Comparison of ENCODE assay signal across 8 mouse cellular contexts in genomic region chr6:28460534-28460933, GRCm38 (mm10). TPM values are rescaled to one million over a fixed set of nuclear protein-coding genes. Genes with fewer than 3 reads are reported as not detected.
DNase-seq lines count a peak whose midpoint lies in the region; ATAC-seq lines count a peak whose summit lies in the region.

No protein-coding gene starts in this region.

- WGBS in forebrain, embryonic 11.5 days = 8% methylated on average over 5 of the region's 5 CpGs
- 9% methylated on average over 5 of the region's 5 CpGs for WGBS in forebrain, embryonic 15.5 days
- 11% methylated on average over 5 of the region's 5 CpGs for WGBS in midbrain, embryonic 14.5 days

- intact Hi-C loops in heart, postnatal 25 days (cut with DNase I) = loop anchor here (1.0 to 10.0 kb wide), 4 partner anchors 38 to 564 kb away; partner anchors contain the start of gene Arf5
- intact Hi-C loops in left cerebral cortex, postnatal 14 days (cut with DNase I) = no loop called here

- H3K4me3 ChIP-seq in forebrain, embryonic 11.5 days (ENCODE audit: low read depth, low read length) = no peak overlapping the region
- no peak overlapping the region for H3K4me3 ChIP-seq in forebrain, embryonic 15.5 days
- H3K4me3 ChIP-seq in midbrain, embryonic 14.5 days (replicated peaks; ENCODE audit: low read depth, low read length) = no peak overlapping the region

- H3K9me3 ChIP-seq in forebrain, embryonic 11.5 days (ENCODE audit: control insufficient read depth, low read length) = no peaks in the 10 kb centered on the region
- no peaks in the 10 kb centered on the region for H3K9me3 ChIP-seq in forebrain, embryonic 15.5 days
- H3K9me3 ChIP-seq in midbrain, embryonic 14.5 days (ENCODE audit: control insufficient read depth, low read length) = no peaks in the 10 kb centered on the region

- peak; percentile 79 for DNase-seq in forebrain, embryonic 11.5 days (ENCODE audit: low spot score)
- peak; percentile 87 for DNase-seq in adrenal gland, postnatal 10 days
- DNase-seq in embryo, embryonic 10.5 days (ENCODE audit: low spot score) = peak; percentile 59
- peak; percentile 27 for DNase-seq in heart, postnatal 25 days (ENCODE audit: low spot score)
- DNase-seq in left cerebral cortex, postnatal 14 days (ENCODE audit: low spot score in 2 of 2) = peak; percentile 18 to 55
- peak; percentile 64 for DNase-seq in midbrain, embryonic 14.5 days
- DNase-seq in splenic B cell, adult 2 months (ENCODE audit: low read depth, low spot score) = peak; percentile 39

- H3K36me3 ChIP-seq in forebrain, embryonic 11.5 days (ENCODE audit: control insufficient read depth, insufficient read depth, low read length) = no peaks in the 10 kb centered on the region
- H3K36me3 ChIP-seq in forebrain, embryonic 15.5 days = no peaks in the 10 kb centered on the region
- H3K36me3 ChIP-seq in midbrain, embryonic 14.5 days (ENCODE audit: control insufficient read depth, insufficient read depth, low read length) = no peaks in the 10 kb centered on the region
- H3K36me3 ChIP-seq in splenic B cell, adult 2 months (ENCODE audit: control insufficient read depth, insufficient read depth, low read length, poor library complexity, severe bottlenecking) = no peaks in the 10 kb centered on the region

- no peak overlapping the region for H3K9ac ChIP-seq in forebrain, embryonic 11.5 days (ENCODE audit: low read length)
- H3K9ac ChIP-seq in forebrain, embryonic 15.5 days (replicated peaks) = no peak overlapping the region
- H3K9ac ChIP-seq in midbrain, embryonic 14.5 days (replicated peaks; ENCODE audit: low read length) = no peak overlapping the region

- H3K27ac ChIP-seq in forebrain, embryonic 11.5 days (ENCODE audit: low read depth, low read length) = no peak overlapping the region
- H3K27ac ChIP-seq in forebrain, embryonic 15.5 days (replicated peaks) = no peak overlapping the region
- no peak overlapping the region for H3K27ac ChIP-seq in midbrain, embryonic 14.5 days (replicated peaks; ENCODE audit: low read depth, low read length)

- no peak for ATAC-seq in forebrain, embryonic 11.5 days (replicated peaks; ENCODE audit: low FRiP score)
- no peak for ATAC-seq in forebrain, embryonic 15.5 days (replicated peaks)
- no peak for ATAC-seq in midbrain, embryonic 14.5 days (ENCODE audit: low FRiP score, low TSS enrichment)

- H3K27me3 ChIP-seq in forebrain, embryonic 11.5 days (ENCODE audit: control insufficient read depth, insufficient read depth, low read length) = no peaks in the 10 kb centered on the region
- no peaks in the 10 kb centered on the region for H3K27me3 ChIP-seq in forebrain, embryonic 15.5 days
- no peaks in the 10 kb centered on the region for H3K27me3 ChIP-seq in midbrain, embryonic 14.5 days (ENCODE audit: control insufficient read depth, insufficient read depth, low read length)
- no peaks in the 10 kb centered on the region for H3K27me3 ChIP-seq in splenic B cell, adult 2 months (ENCODE audit: control insufficient read depth, insufficient read depth, low read length, poor library complexity, severe bottlenecking)

- no peak overlapping the region for H3K4me2 ChIP-seq in forebrain, embryonic 11.5 days (ENCODE audit: low read depth, low read length, severe bottlenecking)
- H3K4me2 ChIP-seq in forebrain, embryonic 15.5 days (replicated peaks) = no peak overlapping the region
- no peak overlapping the region for H3K4me2 ChIP-seq in midbrain, embryonic 14.5 days (ENCODE audit: low read length)

- no peaks in the 10 kb centered on the region for H3K4me1 ChIP-seq in forebrain, embryonic 11.5 days (replicated peaks; ENCODE audit: control insufficient read depth, insufficient read depth, low read length)
- H3K4me1 ChIP-seq in forebrain, embryonic 15.5 days = no peaks in the 10 kb centered on the region
- H3K4me1 ChIP-seq in midbrain, embryonic 14.5 days (ENCODE audit: control insufficient read depth, insufficient read depth, low read length) = no peaks in the 10 kb centered on the region

RNA-seq across cellular contexts. Expression of gene Pax4, which starts 11.4 kb away (rescaled TPM):
- polyA plus RNA-seq in forebrain, embryonic 11.5 days (2014; fragmentation: Nextera tagmentation; extraction: Ambion mirVana) = not detected in 2 replicates
- polyA plus RNA-seq in forebrain, embryonic 15.5 days (2015; fragmentation: Nextera tagmentation; extraction: Ambion mirVana) = 0.19 and 0.24 TPM in 2 replicates
- not detected for total RNA-seq in adrenal gland, postnatal 10 days (2021)
- total RNA-seq in heart, postnatal 25 days (2021) = not detected
- total RNA-seq in left cerebral cortex, postnatal 14 days (2021) = not detected
- not detected in 2 replicates for polyA plus RNA-seq in midbrain, embryonic 14.5 days (2014; fragmentation: Nextera tagmentation; extraction: Ambion mirVana)

RNA-seq across cellular contexts. Expression of gene Snd1, which starts 14.4 kb away (rescaled TPM):
- polyA plus RNA-seq in forebrain, embryonic 11.5 days (2014; fragmentation: Nextera tagmentation; extraction: Ambion mirVana) = 104 and 105 TPM in 2 replicates
- 76.5 and 77.6 TPM in 2 replicates for polyA plus RNA-seq in forebrain, embryonic 15.5 days (2015; fragmentation: Nextera tagmentation; extraction: Ambion mirVana)
- total RNA-seq in adrenal gland, postnatal 10 days (2021) = 100 to 1,000 TPM; 114 to 117 TPM
- total RNA-seq in heart, postnatal 25 days (2021) = 10 to 100 TPM; 75.4 to 78.4 TPM
- 10 to 100 TPM; 94.8 to 96.9 TPM for total RNA-seq in left cerebral cortex, postnatal 14 days (2021)
- 56.9 and 84.5 TPM in 2 replicates for polyA plus RNA-seq in midbrain, embryonic 14.5 days (2014; fragmentation: Nextera tagmentation; extraction: Ambion mirVana)

RNA-seq across cellular contexts. Expression of gene Gcc1, which starts 32.3 kb away (rescaled TPM):
- 9.3 and 10.4 TPM in 2 replicates for polyA plus RNA-seq in forebrain, embryonic 11.5 days (2014; fragmentation: Nextera tagmentation; extraction: Ambion mirVana)
- 14.6 and 15.9 TPM in 2 replicates for polyA plus RNA-seq in forebrain, embryonic 15.5 days (2015; fragmentation: Nextera tagmentation; extraction: Ambion mirVana)
- total RNA-seq in adrenal gland, postnatal 10 days (2021) = 10 to 100 TPM; 12.2 to 12.7 TPM
- total RNA-seq in heart, postnatal 25 days (2021) = 1 to 10 TPM; 7.3 to 7.8 TPM
- total RNA-seq in left cerebral cortex, postnatal 14 days (2021) = 10 to 100 TPM; 13.3 to 16.1 TPM
- 8.4 and 9.5 TPM in 2 replicates for polyA plus RNA-seq in midbrain, embryonic 14.5 days (2014; fragmentation: Nextera tagmentation; extraction: Ambion mirVana)

RNA-seq across cellular contexts. Expression of gene Fscn3, which starts 32.9 kb away (rescaled TPM):
- not detected in 2 replicates for polyA plus RNA-seq in forebrain, embryonic 11.5 days (2014; fragmentation: Nextera tagmentation; extraction: Ambion mirVana)
- not detected in 2 replicates for polyA plus RNA-seq in forebrain, embryonic 15.5 days (2015; fragmentation: Nextera tagmentation; extraction: Ambion mirVana)
- under 1 TPM in 1 of 2 experiments, not detected in 1; 0.27 TPM for total RNA-seq in adrenal gland, postnatal 10 days (2021)
- not detected for total RNA-seq in heart, postnatal 25 days (2021)
- not detected for total RNA-seq in left cerebral cortex, postnatal 14 days (2021)
- not detected in 2 replicates for polyA plus RNA-seq in midbrain, embryonic 14.5 days (2014; fragmentation: Nextera tagmentation; extraction: Ambion mirVana)

RNA-seq across cellular contexts. Expression of gene Arf5, which starts 37.2 kb away (rescaled TPM):
- polyA plus RNA-seq in forebrain, embryonic 11.5 days (2014; fragmentation: Nextera tagmentation; extraction: Ambion mirVana) = 301 and 329 TPM in 2 replicates
- polyA plus RNA-seq in forebrain, embryonic 15.5 days (2015; fragmentation: Nextera tagmentation; extraction: Ambion mirVana) = 414 and 439 TPM in 2 replicates
- 100 to 1,000 TPM; 178 to 190 TPM for total RNA-seq in adrenal gland, postnatal 10 days (2021)
- total RNA-seq in heart, postnatal 25 days (2021) = 100 to 1,000 TPM; 159 to 161 TPM
- total RNA-seq in left cerebral cortex, postnatal 14 days (2021) = 100 to 1,000 TPM; 389 to 405 TPM
- polyA plus RNA-seq in midbrain, embryonic 14.5 days (2014; fragmentation: Nextera tagmentation; extraction: Ambion mirVana) = 390 and 430 TPM in 2 replicates

Comparison
In these comparisons a context has a peak if more than half of its experiments do, and no peak if none do; other contexts are left out.
1. DNase-seq: peak in every context shown above with its lines; median percentile 87 in adrenal gland, postnatal 10 days; 79 in forebrain, embryonic 11.5 days; 64 in midbrain, embryonic 14.5 days; 59 in embryo, embryonic 10.5 days; 39 in splenic B cell, adult 2 months; 36 in left cerebral cortex, postnatal 14 days; 27 in heart, postnatal 25 days.